Comparison of ENCODE assay signal across 18 mouse cellular contexts in the genomic region with DNA sequence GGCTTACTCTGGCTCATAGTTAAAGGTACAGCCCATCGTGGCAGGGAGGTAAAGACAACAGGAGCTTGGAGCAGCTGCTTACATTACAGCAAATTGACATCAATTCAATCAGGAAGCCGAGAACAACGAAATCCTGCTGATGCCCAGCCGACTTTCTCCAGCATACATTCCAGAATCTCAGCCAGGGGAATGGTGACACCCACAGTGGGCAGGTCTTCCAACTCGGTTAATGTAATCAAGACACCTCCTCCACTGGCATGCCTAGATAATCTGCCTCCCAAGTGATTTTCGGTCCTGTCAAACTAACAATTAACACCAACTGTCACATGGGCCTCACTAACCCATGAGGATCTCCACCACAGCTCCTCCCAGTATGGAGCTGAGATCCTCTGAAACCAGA. TPM values are rescaled to one million over a fixed set of nuclear protein-coding genes. Genes with fewer than 3 reads are reported as not detected.
DNase-seq lines count a peak whose midpoint lies in the region; ATAC-seq and TF ChIP-seq lines count a peak whose summit lies in the region.
"Had no signal": no experiment of that assay in that cellular context is flagged by ENCODE, and none has a peak within 500 bp of the region (broad histone marks: within the 10 kb centered on the region; RNA-seq: fewer than 3 reads in every experiment).

No protein-coding gene starts in this region.

- H3K4me2 ChIP-seq in kidney, embryonic 14.5 days (replicated peaks; ENCODE audit: low read depth, low read length) = no peak overlapping the region
- no peak overlapping the region for H3K4me2 ChIP-seq in neural tube, embryonic 13.5 days
- H3K4me2 ChIP-seq in stomach, postnatal 0 days (replicated peaks; ENCODE audit: low read depth) = no peak overlapping the region
- H3K4me2 ChIP-seq: embryonic facial prominence, embryonic 13.5 days; hindbrain, embryonic 14.5 days; midbrain, embryonic 12.5 days had no signal

- no peak for TF ChIP-seq EP300 in stomach, postnatal 0 days (optimal IDR thresholded peaks at IDR 0.05)

- H3K9me3 ChIP-seq in heart, embryonic 10.5 days = no peaks in the 10 kb centered on the region
- H3K9me3 ChIP-seq in kidney, embryonic 14.5 days (ENCODE audit: control insufficient read depth, low read length) = peaks cover 7% of the 10 kb centered on the region; the same call in 1 of the 2 replicates
- peaks cover 4% of the 10 kb centered on the region; the same call in 1 of the 2 replicates for H3K9me3 ChIP-seq in neural tube, embryonic 13.5 days
- no peaks in the 10 kb centered on the region for H3K9me3 ChIP-seq in stomach, postnatal 0 days (ENCODE audit: control insufficient read depth, low read length)
- H3K9me3 ChIP-seq: embryonic facial prominence, embryonic 13.5 days; G1E; midbrain, embryonic 12.5 days had no signal

- H3K4me3 ChIP-seq in heart, embryonic 10.5 days = no peak overlapping the region
- no peak overlapping the region for H3K4me3 ChIP-seq in kidney, embryonic 14.5 days (ENCODE audit: low read length)
- H3K4me3 ChIP-seq in neural tube, embryonic 13.5 days = no peak overlapping the region
- no peak overlapping the region for H3K4me3 ChIP-seq in stomach, postnatal 0 days (ENCODE audit: low read depth, low read length)
- H3K4me3 ChIP-seq: embryonic facial prominence, embryonic 13.5 days; forebrain, embryonic 10.5 days; midbrain, embryonic 12.5 days had no signal

- peaks cover 19% of the 10 kb centered on the region; the same call in 1 of the 2 replicates for H3K4me1 ChIP-seq in heart, embryonic 10.5 days
- peaks cover 11% of the 10 kb centered on the region for H3K4me1 ChIP-seq in kidney, embryonic 14.5 days (ENCODE audit: control insufficient read depth, insufficient read depth, low read length)
- H3K4me1 ChIP-seq in neural tube, embryonic 13.5 days (replicated peaks) = peaks cover 10% of the 10 kb centered on the region
- H3K4me1 ChIP-seq in stomach, postnatal 0 days (replicated peaks; ENCODE audit: control insufficient read depth, insufficient read depth) = peaks cover 3% of the 10 kb centered on the region; the same call in 1 of the 2 replicates

- no peak for DNase-seq in heart, embryonic 10.5 days (ENCODE audit: low spot score)
- DNase-seq in heart, adult 8-10 months (ENCODE audit: low spot score) = no peak
- DNase-seq in kidney, postnatal 36 days = no peak
- no peak for DNase-seq in neural tube, embryonic 10.5 days (ENCODE audit: extremely low spot score, low spot score)
- no peak for DNase-seq in stomach, postnatal 0 days (ENCODE audit: low spot score)
- no peak for DNase-seq in B cell, adult 2 months
- DNase-seq: adrenal gland, adult 8-10 months; cerebellum, adult 8-10 months; gastrocnemius, postnatal 25 days; kidney, adult 9 months; lung, postnatal 4 days had no signal

- peak overlapping the region; percentile 84; the same call in 1 of the 2 replicates for H3K27ac ChIP-seq in heart, embryonic 10.5 days
- peak overlapping the region; percentile 85; the same call in 1 of the 2 replicates for H3K27ac ChIP-seq in kidney, embryonic 14.5 days (ENCODE audit: low read depth, low read length)
- peak overlapping the region; percentile 79 for H3K27ac ChIP-seq in neural tube, embryonic 13.5 days (replicated peaks)
- peak overlapping the region; percentile 10 for H3K27ac ChIP-seq in stomach, postnatal 0 days (replicated peaks)
- H3K27ac ChIP-seq: hindbrain, embryonic 14.5 days had no signal

- H3K27me3 ChIP-seq in heart, embryonic 10.5 days (ENCODE audit: insufficient read depth, poor library complexity, severe bottlenecking) = no peaks in the 10 kb centered on the region
- no peaks in the 10 kb centered on the region for H3K27me3 ChIP-seq in kidney, embryonic 14.5 days (ENCODE audit: control insufficient read depth, insufficient read depth, low read length)
- H3K27me3 ChIP-seq in neural tube, embryonic 13.5 days = no peaks in the 10 kb centered on the region
- H3K27me3 ChIP-seq in stomach, postnatal 0 days (ENCODE audit: control insufficient read depth, insufficient read depth, low read length) = no peaks in the 10 kb centered on the region
- H3K27me3 ChIP-seq: embryonic facial prominence, embryonic 13.5 days had no signal

- ATAC-seq in kidney, embryonic 14.5 days (ENCODE audit: low FRiP score, low TSS enrichment) = no peak
- ATAC-seq in neural tube, embryonic 13.5 days (ENCODE audit: low read depth) = no peak
- no peak for ATAC-seq in stomach, postnatal 0 days (ENCODE audit: low FRiP score, low TSS enrichment)

- H3K9ac ChIP-seq in kidney, embryonic 14.5 days (ENCODE audit: low read depth, low read length) = no peak overlapping the region
- H3K9ac ChIP-seq in neural tube, embryonic 13.5 days = no peak overlapping the region
- H3K9ac ChIP-seq in stomach, postnatal 0 days (ENCODE audit: low read length) = no peak overlapping the region
- H3K9ac ChIP-seq: embryonic facial prominence, embryonic 13.5 days; hindbrain, embryonic 14.5 days; midbrain, embryonic 12.5 days had no signal

- TF ChIP-seq CTCF in stomach, postnatal 0 days (IDR thresholded peaks at IDR 0.05; ENCODE audit: low read depth) = no peak

- 0 out of 2 replicates have a peak, but pooled peaks cover 4% of the 10 kb centered on the region for H3K36me3 ChIP-seq in heart, embryonic 10.5 days
- no peaks in the 10 kb centered on the region for H3K36me3 ChIP-seq in kidney, embryonic 14.5 days (ENCODE audit: control insufficient read depth, insufficient read depth, low read length)
- 0 out of 2 replicates have a peak, but pooled peaks cover 2% of the 10 kb centered on the region for H3K36me3 ChIP-seq in neural tube, embryonic 13.5 days
- no peaks in the 10 kb centered on the region for H3K36me3 ChIP-seq in stomach, postnatal 0 days (ENCODE audit: control insufficient read depth, insufficient read depth, low read length)
- H3K36me3 ChIP-seq: embryonic facial prominence, embryonic 13.5 days; forebrain, embryonic 10.5 days; G1E; midbrain, embryonic 12.5 days had no signal

- WGBS in heart, embryonic 10.5 days = 86% methylated on average over 6 of the region's 6 CpGs
- WGBS in kidney, embryonic 14.5 days = 95% methylated on average over 6 of the region's 6 CpGs
- WGBS in neural tube, embryonic 13.5 days = 95% methylated on average over 6 of the region's 6 CpGs
- WGBS in stomach, postnatal 0 days = 84% methylated on average over 6 of the region's 6 CpGs

RNA-seq across cellular contexts. Expression of a gene that starts 17.8 kb away (rescaled TPM):
- polyA plus RNA-seq in heart, embryonic 10.5 days (2016; fragmentation: Nextera tagmentation; extraction: Ambion mirVana) = 737 and 812 TPM in 2 replicates
- total RNA-seq in heart, adult 8-10 months (2022) = 1,000 to 10,000 TPM; 2,668 to 3,319 (median 3,029) TPM
- polyA plus RNA-seq in kidney, embryonic 14.5 days (2014; fragmentation: Nextera tagmentation; extraction: Ambion mirVana) = 1,151 and 1,339 TPM in 2 replicates
- 917 and 951 TPM in 2 replicates for polyA plus RNA-seq in neural tube, embryonic 13.5 days (2015; fragmentation: Nextera tagmentation; extraction: Ambion mirVana)
- 1,101 and 1,127 TPM in 2 replicates for polyA plus RNA-seq in stomach, postnatal 0 days (2015; fragmentation: Nextera tagmentation; extraction: Ambion mirVana)

Comparison
In these comparisons a context has a peak if more than half of its experiments do, and no peak if none do; other contexts are left out.
1. H3K27ac ChIP-seq: peak in every context shown above with its lines; median percentile 85 in kidney, embryonic 14.5 days; 84 in heart, embryonic 10.5 days; 79 in neural tube, embryonic 13.5 days; 10 in stomach, postnatal 0 days.